Mouse (Mus musculus): ENCODE data around the gene Fam210b.

DNA sequence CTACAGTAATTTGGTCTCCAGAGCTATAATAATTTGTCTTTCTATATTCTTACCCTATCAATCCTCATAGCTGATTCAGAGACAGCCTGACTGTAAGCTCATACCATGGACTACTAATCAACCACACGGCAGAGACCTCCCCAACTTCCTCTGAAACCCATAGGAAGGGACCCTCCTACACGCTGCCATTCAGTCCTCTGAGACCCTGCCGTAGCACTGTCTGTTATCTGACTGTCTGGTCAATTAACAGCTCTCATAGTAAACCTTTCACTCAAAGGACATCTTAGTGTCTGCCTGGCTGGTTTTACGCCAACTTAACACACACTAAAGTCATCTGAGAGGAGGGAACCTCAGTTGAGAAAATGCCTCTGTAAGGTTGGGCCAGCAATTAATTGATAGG, 38.8 kb upstream of the Fam210b start:
- TF ChIP-seq CTCF (IDR thresholded peaks at IDR 0.05; ENCODE audit: extremely low read depth, insufficient read depth, insufficient read length, insufficient replicate concordance) (no peak), POLR2A (IDR thresholded peaks at IDR 0.05; ENCODE audit: low read depth, low read length) (no peak)
